Mouse (Mus musculus) midbrain, embryonic 16.5 days (tissue): ENCODE measurements around the gene Spin4. TPM values are rescaled to one million over a fixed set of nuclear protein-coding genes. Genes with fewer than 3 reads are reported as not detected.

Source experiments
- ATAC-seq: fragments of 200-750 bp; cut with Nextera tagmentation; 2 replicates; pipeline ENCODE4 v1.8.0; 2017; ENCODE audit warnings: moderate TSS enrichment
- H3K27ac ChIP-seq: fragments of 300-500 bp; sonication (generic); 2 replicates; pipeline ENCODE4 v1.5.1; 2014; ENCODE audit warnings: mild to moderate bottlenecking, low read length, mixed read lengths
- H3K27me3 ChIP-seq: fragments of 300-500 bp; sonication (generic); 2 replicates; pipeline ENCODE4 v1.6.1; 2014; ENCODE audit warnings: low read depth, low read length, mixed read lengths; ENCODE audit not compliant: control insufficient read depth, insufficient read depth
- H3K36me3 ChIP-seq: fragments of 300-500 bp; sonication (generic); 2 replicates; pipeline ENCODE4 v1.6.1; 2014; ENCODE audit warnings: mild to moderate bottlenecking, low read length, moderate library complexity, mixed read lengths; ENCODE audit not compliant: control insufficient read depth, insufficient read depth
- H3K4me1 ChIP-seq: fragments of 300-500 bp; sonication (generic); 2 replicates; pipeline ENCODE4 v1.6.1; 2014; ENCODE audit warnings: mild to moderate bottlenecking, low read length, mixed read lengths; ENCODE audit not compliant: control insufficient read depth, insufficient read depth
- H3K4me2 ChIP-seq: fragments of 300-500 bp; sonication (generic); 2 replicates; pipeline ENCODE4 v1.6.1; 2014; ENCODE audit warnings: mild to moderate bottlenecking, low read length, mixed read lengths
- H3K4me3 ChIP-seq: fragments of 300-500 bp; sonication (generic); 2 replicates; pipeline ENCODE4 v1.5.1; 2014; ENCODE audit warnings: low read depth, mild to moderate bottlenecking, low read length, moderate library complexity, mixed read lengths
- H3K9ac ChIP-seq: fragments of 300-500 bp; sonication (generic); 2 replicates; pipeline ENCODE4 v1.6.1; 2014; ENCODE audit warnings: low read depth, low read length, mixed read lengths
- H3K9me3 ChIP-seq: fragments of 300-500 bp; sonication (generic); replicated peaks from 2 replicates; pipeline ENCODE4 v1.6.1; 2014; ENCODE audit warnings: mild to moderate bottlenecking, low read length, mixed read lengths; ENCODE audit not compliant: control insufficient read depth, poor library complexity, severe bottlenecking
- WGBS: fragments of 180-500 bp; shearing (Covaris S2); extraction: QIAGEN DNeasy Blood & Tissue Kit; methylation state at CpG from one replicate; pipeline ENCODE4 v1.1.7; 2014; 5-methylcytosine and 5-hydroxymethylcytosine counted together
- polyA plus RNA-seq: library from polyadenylated mRNA; unstranded; fragments of >200 nt; fragmentation: Nextera tagmentation; extraction: Ambion mirVana; gene quantifications from 2 replicates; pipeline ENCODE4 v1.2.1, GENCODE M21; 2015

Spin4 gene
- polyA plus RNA-seq = 2.8 and 3.2 TPM in 2 replicates

DNA sequence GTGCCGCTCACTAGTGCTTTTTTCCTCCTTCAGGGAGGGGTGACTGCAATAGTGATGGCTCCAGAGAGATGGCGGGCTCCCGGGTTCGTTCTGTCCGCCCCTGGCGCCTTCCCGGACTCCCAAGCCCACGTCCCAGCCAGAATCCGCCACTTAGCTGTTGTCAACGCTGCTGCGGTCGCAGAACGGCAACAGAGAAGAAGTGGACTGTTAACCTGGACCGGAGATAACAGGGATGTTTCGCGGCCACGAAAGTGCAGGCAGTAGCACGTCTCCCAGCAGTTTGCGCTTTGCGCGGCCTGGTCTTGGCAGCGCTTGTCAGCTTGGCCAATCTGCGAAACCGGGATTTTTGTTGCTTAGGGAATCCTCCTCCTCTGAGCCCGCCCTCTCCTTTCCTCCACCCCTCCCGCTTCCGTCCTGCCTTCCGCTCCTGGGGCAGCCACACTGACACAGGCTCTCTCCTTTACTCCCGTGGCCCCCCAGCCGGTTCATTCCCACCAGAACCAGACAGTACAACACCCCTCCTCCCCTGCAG is at the start of gene Spin4:
TSS of gene Spin4 (minus strand) at position 322 of the 532 bp plus-strand sequence.
- H3K4me2 ChIP-seq = peak within 1 kb of the TSS; percentile 66
- ATAC-seq = peak; percentile 91
- WGBS = 16% methylated on average over 30 of the region's 30 CpGs
- peak within 1 kb of the TSS; percentile 47 for H3K9ac ChIP-seq
- H3K9me3 ChIP-seq = no peaks in the 10 kb centered on the region
- H3K4me1 ChIP-seq = no peaks in the 10 kb centered on the region
- no peaks in the 10 kb centered on the region for H3K27me3 ChIP-seq
- peak within 1 kb of the TSS; percentile 80 for H3K27ac ChIP-seq
- H3K4me3 ChIP-seq = peak within 1 kb of the TSS; percentile 52
- no peaks in the 10 kb centered on the region for H3K36me3 ChIP-seq

DNA sequence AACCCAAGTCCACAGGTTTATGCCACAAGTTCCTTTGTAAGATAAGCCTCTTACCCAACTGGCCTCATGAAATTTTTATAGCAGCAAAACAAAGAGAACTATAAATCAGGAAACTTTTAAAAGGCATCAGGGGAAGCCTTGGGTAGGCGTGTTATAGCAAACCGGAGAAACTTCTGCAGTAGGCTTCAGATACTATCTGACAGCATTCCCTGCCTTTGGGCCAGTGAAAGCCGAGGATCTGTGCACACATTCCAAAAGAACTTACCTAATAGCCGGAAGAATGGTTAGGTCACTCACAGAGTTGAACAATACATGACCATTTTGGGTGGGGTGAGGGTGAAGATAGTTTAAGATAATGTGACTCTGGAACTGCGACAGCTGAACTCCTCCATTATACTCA is 1.4 kb upstream of the Spin4 start:
- no peak for ATAC-seq
- Histone ChIP-seq H3K27ac (no peak overlapping the region), H3K9ac (no peak overlapping the region), H3K9me3 (no peaks in the 10 kb centered on the region), H3K4me1 (no peaks in the 10 kb centered on the region), H3K4me3 (no peak overlapping the region), H3K4me2 (no peak overlapping the region), H3K27me3 (no peaks in the 10 kb centered on the region), H3K36me3 (no peaks in the 10 kb centered on the region)
- WGBS = 66% methylated on average over 5 of the region's 5 CpGs

DNA sequence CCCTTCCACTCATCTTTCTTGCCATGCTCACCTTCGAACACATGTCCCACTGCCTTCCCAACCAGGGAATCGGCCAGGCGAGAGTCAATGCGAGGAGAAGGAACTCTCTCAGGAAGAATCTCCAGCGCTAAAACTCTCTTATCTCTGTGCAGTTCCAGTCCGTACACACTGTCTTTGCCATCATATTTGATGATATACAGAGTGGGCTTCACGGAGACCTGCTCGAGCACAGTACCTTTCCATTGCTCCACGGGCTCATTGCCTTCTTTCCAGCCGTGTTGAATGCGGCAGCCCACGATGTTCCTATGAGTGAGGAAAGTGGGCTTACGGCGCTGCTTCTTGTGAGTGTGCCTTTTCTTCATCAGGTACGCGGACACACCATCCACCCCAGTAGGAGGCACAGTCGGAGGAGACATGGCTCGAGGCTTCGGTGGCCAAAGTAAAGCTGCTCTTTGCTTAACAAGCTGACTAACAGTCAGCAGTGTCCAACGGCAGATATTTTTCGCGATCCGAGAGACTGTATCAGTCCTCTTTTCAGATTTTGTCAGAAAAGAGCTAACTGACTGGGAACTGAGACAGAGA is 612 bp downstream of the Spin4 start:
- Histone ChIP-seq H3K9me3 (no peaks in the 10 kb centered on the region), H3K4me1 (no peaks in the 10 kb centered on the region), H3K4me3 (peak overlapping the region; percentile 52), H3K36me3 (no peaks in the 10 kb centered on the region), H3K27ac (peak overlapping the region; percentile 80), H3K9ac (peak overlapping the region; percentile 47), H3K4me2 (peak overlapping the region; percentile 66), H3K27me3 (no peaks in the 10 kb centered on the region)
- peak; percentile 83 for ATAC-seq
- 18% methylated on average over 23 of the region's 23 CpGs for WGBS

DNA sequence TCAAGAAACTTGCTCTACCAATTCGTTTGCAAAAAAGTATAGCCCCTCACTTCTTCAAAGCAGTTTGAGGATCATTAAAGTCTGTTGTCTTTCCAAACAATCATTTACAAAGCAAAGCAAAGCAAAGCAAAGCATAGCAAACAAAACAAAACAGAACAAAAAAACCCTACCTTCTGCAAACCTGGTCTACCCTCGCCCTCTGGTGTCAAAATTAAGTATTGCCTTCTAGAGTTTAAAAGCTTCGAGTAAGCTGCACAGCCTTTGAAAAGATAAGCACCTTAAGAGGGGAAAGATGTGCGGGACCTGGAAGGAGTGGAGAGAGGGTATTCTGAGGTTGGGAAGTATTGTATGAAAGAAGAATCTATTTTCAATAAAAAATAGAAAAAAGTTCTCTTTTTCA is 14.4 kb downstream of the Spin4 start:
- Histone ChIP-seq H3K27ac (no peak overlapping the region), H3K4me2 (no peak overlapping the region), H3K4me3 (no peak overlapping the region), H3K4me1 (no peaks in the 10 kb centered on the region), H3K9me3 (no peaks in the 10 kb centered on the region), H3K27me3 (no peaks in the 10 kb centered on the region), H3K36me3 (no peaks in the 10 kb centered on the region), H3K9ac (no peak overlapping the region)
- WGBS = 18% methylated on average over 4 of the region's 4 CpGs
- no peak for ATAC-seq

DNA sequence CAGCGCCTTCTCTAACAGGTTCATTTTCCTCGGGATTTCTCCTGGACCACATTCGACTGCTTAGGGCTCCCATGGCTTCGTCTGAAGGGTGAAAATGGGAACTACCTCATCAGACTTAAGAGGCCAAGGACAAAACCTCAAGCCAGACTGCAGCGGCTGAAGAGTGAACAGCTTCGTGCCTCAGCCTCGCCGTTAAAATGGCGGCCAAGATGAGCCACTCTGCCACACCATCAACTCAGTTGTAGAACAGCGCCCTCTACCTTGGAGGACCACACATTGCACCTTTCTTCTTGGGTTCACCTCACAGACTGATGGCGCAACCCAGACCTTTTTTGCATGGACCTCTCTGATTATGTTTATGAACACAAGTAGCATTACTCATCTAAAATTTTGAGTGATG is 27.6 kb downstream of the Spin4 start:
- Histone ChIP-seq H3K9me3 (no peaks in the 10 kb centered on the region), H3K4me3 (no peak overlapping the region), H3K9ac (no peak overlapping the region), H3K27me3 (no peaks in the 10 kb centered on the region), H3K36me3 (no peaks in the 10 kb centered on the region), H3K4me2 (no peak overlapping the region), H3K4me1 (no peaks in the 10 kb centered on the region), H3K27ac (no peak overlapping the region)
- WGBS = 90% methylated on average over 11 of the region's 11 CpGs
- ATAC-seq = no peak

DNA sequence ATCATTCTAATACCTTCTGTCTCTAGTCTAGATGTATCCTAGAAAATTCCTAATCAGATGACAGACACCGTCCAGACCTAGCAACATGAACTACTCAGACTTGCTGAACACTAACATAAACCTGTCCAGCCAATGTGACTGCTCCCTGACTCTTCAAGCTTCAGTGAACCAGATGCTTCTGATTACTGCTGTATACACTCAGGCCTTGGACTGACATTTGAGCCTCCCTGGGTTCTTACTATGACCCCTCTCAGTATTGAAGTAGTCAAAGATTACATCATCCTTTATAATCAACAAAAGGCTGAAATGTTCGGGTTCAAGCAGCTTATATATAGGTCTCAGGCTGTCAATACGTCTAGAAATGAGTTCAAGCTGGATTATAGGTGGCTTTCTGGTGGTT is 32.4 kb downstream of the Spin4 start:
- no peaks in the 10 kb centered on the region for H3K36me3 ChIP-seq
- H3K4me2 ChIP-seq = no peak overlapping the region
- no peaks in the 10 kb centered on the region for H3K9me3 ChIP-seq
- no peak overlapping the region for H3K4me3 ChIP-seq
- no peak overlapping the region for H3K9ac ChIP-seq
- no peaks in the 10 kb centered on the region; the same call in 1 of the 2 replicates for H3K27me3 ChIP-seq
- ATAC-seq = no peak
- H3K27ac ChIP-seq = no peak overlapping the region
- H3K4me1 ChIP-seq = no peaks in the 10 kb centered on the region
- WGBS = 40% methylated on average over 3 of the region's 3 CpGs

DNA sequence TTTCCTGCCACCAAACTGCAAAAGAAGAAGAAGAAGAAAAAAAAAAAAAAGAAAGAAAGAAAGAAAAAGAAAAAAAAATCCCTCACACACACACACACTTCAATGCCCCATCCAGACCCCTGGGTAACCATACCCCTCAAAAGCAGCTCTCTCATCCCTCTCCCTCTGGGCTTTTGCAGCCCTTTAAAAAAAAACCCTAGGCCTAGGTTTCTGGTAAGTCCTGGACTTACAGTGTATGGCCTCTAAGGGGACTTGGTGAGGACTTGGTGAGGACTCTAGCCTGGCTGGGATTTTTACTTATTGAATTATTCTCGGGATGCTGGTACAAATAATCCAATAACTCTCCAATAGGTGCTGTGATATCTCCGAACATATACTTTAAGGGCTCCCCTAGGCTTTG is 35.6 kb downstream of the Spin4 start:
- H3K27ac ChIP-seq = no peak overlapping the region
- H3K9me3 ChIP-seq = no peaks in the 10 kb centered on the region
- H3K4me2 ChIP-seq = peak overlapping the region; percentile 67
- WGBS = 61% methylated on average over 2 of the region's 2 CpGs
- peak overlapping the region; percentile 42 for H3K4me3 ChIP-seq
- H3K36me3 ChIP-seq = no peaks in the 10 kb centered on the region
- no peaks in the 10 kb centered on the region; the same call in 1 of the 2 replicates for H3K27me3 ChIP-seq
- no peaks in the 10 kb centered on the region for H3K4me1 ChIP-seq
- no peak for ATAC-seq
- no peak overlapping the region for H3K9ac ChIP-seq

DNA sequence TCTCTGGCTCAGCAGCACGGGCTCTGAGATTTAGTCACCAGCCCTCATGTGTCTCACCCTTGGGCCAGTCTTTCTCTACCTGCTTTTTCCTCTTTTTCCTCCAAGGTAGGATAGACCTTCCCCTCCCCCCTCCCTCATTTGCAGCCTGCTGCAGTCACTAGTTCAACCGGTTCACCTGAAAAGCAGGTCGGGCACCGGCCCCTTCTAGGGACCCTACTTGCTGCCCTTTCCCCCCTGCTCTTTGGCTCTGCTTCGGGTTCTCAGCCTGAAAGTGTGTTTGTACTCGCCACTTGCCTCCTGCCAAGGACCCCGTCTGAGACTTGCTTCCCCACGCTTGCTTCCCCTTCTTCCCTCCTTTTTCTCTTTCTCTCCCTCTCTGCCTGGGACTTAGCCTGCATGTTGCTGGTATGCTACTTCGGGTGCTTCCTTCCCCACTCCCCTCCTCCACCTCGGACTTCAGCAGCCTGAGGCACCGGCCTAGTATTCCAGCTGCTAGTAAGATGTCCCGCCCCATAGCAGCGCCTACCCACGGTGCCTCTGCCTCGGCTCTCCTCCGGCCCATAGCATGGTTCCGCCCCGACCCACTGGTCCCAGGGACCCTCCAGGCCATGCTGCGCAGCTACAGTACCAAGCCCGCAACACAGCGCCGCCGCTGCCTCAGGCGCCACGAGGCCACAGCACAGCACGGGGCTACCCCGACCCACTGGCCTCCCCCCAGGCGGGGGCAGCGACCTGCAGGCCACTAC is 36.2 kb downstream of the Spin4 start:
- peak; percentile 93 for ATAC-seq
- H3K27me3 ChIP-seq = no peaks in the 10 kb centered on the region; the same call in 1 of the 2 replicates
- peak overlapping the region; percentile 59; the same call in 1 of the 2 replicates for H3K9ac ChIP-seq
- no peak overlapping the region for H3K27ac ChIP-seq
- WGBS = 19% methylated on average over 28 of the region's 29 CpGs
- H3K4me3 ChIP-seq = peak overlapping the region; percentile 42
- H3K4me2 ChIP-seq = peak overlapping the region; percentile 67
- H3K4me1 ChIP-seq = no peaks in the 10 kb centered on the region
- H3K36me3 ChIP-seq = no peaks in the 10 kb centered on the region
- no peaks in the 10 kb centered on the region for H3K9me3 ChIP-seq
